Mouse (Mus musculus): ENCODE measurements around the gene Napsa. TPM values are rescaled to one million over a fixed set of nuclear protein-coding genes. Genes with fewer than 3 reads are reported as not detected.

The Napsa gene
- polyA plus RNA-seq, 1 experiment: 4,402 TPM

- no peak for DNase-seq
- peak overlapping the region; percentile 26; the same call in 1 of the 2 replicates for H3K27ac ChIP-seq (ENCODE audit: insufficient read depth, low read depth, low read length)
- TF ChIP-seq CTCF (conservative IDR thresholded peaks at IDR 0.05; ENCODE audit: insufficient read depth, insufficient read length, low read depth, low read length) (no peak), POLR2A (IDR thresholded peaks at IDR 0.05; ENCODE audit: low read depth, low read length) (no peak)
- H3K4me3 ChIP-seq (ENCODE audit: insufficient read depth, low read depth, low read length): peak overlapping the region; percentile 41
- WGBS: 71% methylated on average over 5 of the region's 5 CpGs
- H3K27me3 ChIP-seq (replicated peaks; ENCODE audit: control insufficient read depth, insufficient read depth, low read length): no peaks in the 10 kb centered on the region
- peaks cover 5% of the 10 kb centered on the region for H3K4me1 ChIP-seq (ENCODE audit: control insufficient read depth, insufficient read depth, low read length)
- H3K36me3 ChIP-seq (ENCODE audit: control insufficient read depth, insufficient read depth, low read length): no peaks in the 10 kb centered on the region
Measured at GRCm38 (mm10) chr7:44572956-44573484, 840 bp downstream of the Napsa start.

GRCm38 (mm10) chr7:44576333-44576844, 4.2 kb downstream of the Napsa start:
- peak; percentile 66 for DNase-seq
- Histone ChIP-seq H3K27ac (ENCODE audit: insufficient read depth, low read depth, low read length) (peak overlapping the region; percentile 14; the same call in 1 of the 2 replicates), H3K4me3 (ENCODE audit: insufficient read depth, low read depth, low read length) (no peak overlapping the region), H3K4me1 (ENCODE audit: control insufficient read depth, insufficient read depth, low read length) (peaks cover 5% of the 10 kb centered on the region), H3K36me3 (ENCODE audit: control insufficient read depth, insufficient read depth, low read length) (no peaks in the 10 kb centered on the region), H3K27me3 (replicated peaks; ENCODE audit: control insufficient read depth, insufficient read depth, low read length) (no peaks in the 10 kb centered on the region)
- TF ChIP-seq POLR2A (IDR thresholded peaks at IDR 0.05; ENCODE audit: low read depth, low read length) (no peak), CTCF (conservative IDR thresholded peaks at IDR 0.05; ENCODE audit: insufficient read depth, insufficient read length, low read depth, low read length) (no peak)
- 39% methylated on average over 5 of the region's 5 CpGs for WGBS

GRCm38 (mm10) chr7:44581637-44582036, 9.5 kb downstream of the Napsa start:
- H3K27me3 ChIP-seq (replicated peaks; ENCODE audit: control insufficient read depth, insufficient read depth, low read length): no peaks in the 10 kb centered on the region
- H3K36me3 ChIP-seq (ENCODE audit: control insufficient read depth, insufficient read depth, low read length): no peaks in the 10 kb centered on the region
- peaks cover 5% of the 10 kb centered on the region for H3K4me1 ChIP-seq (ENCODE audit: control insufficient read depth, insufficient read depth, low read length)
- no peak for TF ChIP-seq CTCF (conservative IDR thresholded peaks at IDR 0.05; ENCODE audit: insufficient read depth, insufficient read length, low read depth, low read length)
- TF ChIP-seq POLR2A (IDR thresholded peaks at IDR 0.05; ENCODE audit: low read depth, low read length): no peak
- DNase-seq: no peak
- no peak overlapping the region for H3K27ac ChIP-seq (ENCODE audit: insufficient read depth, low read depth, low read length)
- 77% methylated on average over 6 of the region's 6 CpGs for WGBS
- H3K4me3 ChIP-seq (ENCODE audit: insufficient read depth, low read depth, low read length): no peak overlapping the region

GRCm38 (mm10) chr7:44582709-44583108, 10.5 kb downstream of the Napsa start:
- no peaks in the 10 kb centered on the region for H3K27me3 ChIP-seq (replicated peaks; ENCODE audit: control insufficient read depth, insufficient read depth, low read length)
- no peak overlapping the region for H3K27ac ChIP-seq (ENCODE audit: insufficient read depth, low read depth, low read length)
- TF ChIP-seq POLR2A (IDR thresholded peaks at IDR 0.05; ENCODE audit: low read depth, low read length): no peak
- no peak for TF ChIP-seq CTCF (conservative IDR thresholded peaks at IDR 0.05; ENCODE audit: insufficient read depth, insufficient read length, low read depth, low read length)
- no peaks in the 10 kb centered on the region for H3K4me1 ChIP-seq (ENCODE audit: control insufficient read depth, insufficient read depth, low read length)
- H3K4me3 ChIP-seq (ENCODE audit: insufficient read depth, low read depth, low read length): no peak overlapping the region
- DNase-seq: no peak
- 69% methylated on average over 5 of the region's 5 CpGs for WGBS
- H3K36me3 ChIP-seq (ENCODE audit: control insufficient read depth, insufficient read depth, low read length): no peaks in the 10 kb centered on the region

GRCm38 (mm10) chr7:44583146-44583545, 11.0 kb downstream of the Napsa start:
- WGBS: 77% methylated on average over 1 of the region's 1 CpGs
- Histone ChIP-seq H3K27me3 (replicated peaks; ENCODE audit: control insufficient read depth, insufficient read depth, low read length) (no peaks in the 10 kb centered on the region), H3K36me3 (ENCODE audit: control insufficient read depth, insufficient read depth, low read length) (no peaks in the 10 kb centered on the region), H3K4me3 (ENCODE audit: insufficient read depth, low read depth, low read length) (no peak overlapping the region), H3K4me1 (ENCODE audit: control insufficient read depth, insufficient read depth, low read length) (no peaks in the 10 kb centered on the region), H3K27ac (ENCODE audit: insufficient read depth, low read depth, low read length) (no peak overlapping the region)
- DNase-seq: no peak
- TF ChIP-seq POLR2A (IDR thresholded peaks at IDR 0.05; ENCODE audit: low read depth, low read length) (no peak), CTCF (conservative IDR thresholded peaks at IDR 0.05; ENCODE audit: insufficient read depth, insufficient read length, low read depth, low read length) (no peak)

GRCm38 (mm10) chr7:44584265-44584804, 12.2 kb downstream of the Napsa start:
- Histone ChIP-seq H3K4me3 (ENCODE audit: insufficient read depth, low read depth, low read length) (no peak overlapping the region), H3K36me3 (ENCODE audit: control insufficient read depth, insufficient read depth, low read length) (no peaks in the 10 kb centered on the region), H3K27ac (ENCODE audit: insufficient read depth, low read depth, low read length) (no peak overlapping the region), H3K4me1 (ENCODE audit: control insufficient read depth, insufficient read depth, low read length) (no peaks in the 10 kb centered on the region; the same call in 1 of the 2 replicates), H3K27me3 (replicated peaks; ENCODE audit: control insufficient read depth, insufficient read depth, low read length) (no peaks in the 10 kb centered on the region)
- no peak for TF ChIP-seq POLR2A (IDR thresholded peaks at IDR 0.05; ENCODE audit: low read depth, low read length)
- no peak for TF ChIP-seq CTCF (conservative IDR thresholded peaks at IDR 0.05; ENCODE audit: insufficient read depth, insufficient read length, low read depth, low read length)
- 51% methylated on average over 4 of the region's 4 CpGs for WGBS
- DNase-seq: no peak

GRCm38 (mm10) chr7:44584921-44585320, 12.7 kb downstream of the Napsa start:
- no peak for DNase-seq
- TF ChIP-seq CTCF (conservative IDR thresholded peaks at IDR 0.05; ENCODE audit: insufficient read depth, insufficient read length, low read depth, low read length): no peak
- no peak for TF ChIP-seq POLR2A (IDR thresholded peaks at IDR 0.05; ENCODE audit: low read depth, low read length)
- Histone ChIP-seq H3K27me3 (replicated peaks; ENCODE audit: control insufficient read depth, insufficient read depth, low read length) (no peaks in the 10 kb centered on the region), H3K4me1 (ENCODE audit: control insufficient read depth, insufficient read depth, low read length) (peaks cover 6% of the 10 kb centered on the region; the same call in 1 of the 2 replicates), H3K36me3 (ENCODE audit: control insufficient read depth, insufficient read depth, low read length) (no peaks in the 10 kb centered on the region), H3K27ac (ENCODE audit: insufficient read depth, low read depth, low read length) (no peak overlapping the region), H3K4me3 (ENCODE audit: insufficient read depth, low read depth, low read length) (no peak overlapping the region)
- WGBS: 85% methylated on average over 6 of the region's 6 CpGs
